Comparison of ENCODE assay signal across 13 mouse cellular contexts in genomic region chr6:113457952-113458534, GRCm38 (mm10). TPM values are rescaled to one million over a fixed set of nuclear protein-coding genes. Genes with fewer than 3 reads are reported as not detected.
DNase-seq lines count a peak whose midpoint lies in the region; ATAC-seq and TF ChIP-seq lines count a peak whose summit lies in the region.
"Had no signal": no experiment of that assay in that cellular context is flagged by ENCODE, and none has a peak within 500 bp of the region (broad histone marks: within the 10 kb centered on the region; RNA-seq: fewer than 3 reads in every experiment).

Gene Il17re (plus strand): TSS chr6:113458484.

- H3K9ac ChIP-seq in limb, embryonic 12.5 days (replicated peaks): no peak within 1 kb of the TSS
- H3K9ac ChIP-seq in ES-Bruce4 (ENCODE audit: low read depth, poor library complexity, severe bottlenecking): no peak within 1 kb of the TSS
- no peak within 1 kb of the TSS for H3K9ac ChIP-seq in embryonic facial prominence, embryonic 15.5 days
- H3K9ac ChIP-seq: hindbrain, embryonic 14.5 days; limb, embryonic 15.5 days; midbrain, embryonic 12.5 days; neural tube, embryonic 13.5 days had no signal

- 62% methylated on average over 10 of the region's 10 CpGs for WGBS in limb, embryonic 12.5 days
- 75% methylated on average over 10 of the region's 10 CpGs for WGBS in limb, embryonic 10.5 days
- 42% methylated on average over 10 of the region's 10 CpGs for WGBS in embryonic facial prominence, embryonic 15.5 days

- H3K9me3 ChIP-seq in limb, embryonic 12.5 days: no peaks in the 10 kb centered on the region
- H3K9me3 ChIP-seq in limb, embryonic 10.5 days (replicated peaks): no peaks in the 10 kb centered on the region
- H3K9me3 ChIP-seq in ES-Bruce4 (replicated peaks; ENCODE audit: control insufficient read depth, insufficient read depth, low read length, poor library complexity, severe bottlenecking): no peaks in the 10 kb centered on the region
- H3K9me3 ChIP-seq in embryonic facial prominence, embryonic 15.5 days (replicated peaks): no peaks in the 10 kb centered on the region
- H3K9me3 ChIP-seq: limb, embryonic 15.5 days; midbrain, embryonic 12.5 days; neural tube, embryonic 13.5 days had no signal

- no peaks in the 10 kb centered on the region for H3K4me1 ChIP-seq in limb, embryonic 12.5 days (replicated peaks)
- H3K4me1 ChIP-seq in limb, embryonic 10.5 days: no peaks in the 10 kb centered on the region
- no peaks in the 10 kb centered on the region for H3K4me1 ChIP-seq in ES-Bruce4 (ENCODE audit: control insufficient read depth, insufficient read depth, low read length)
- H3K4me1 ChIP-seq in embryonic facial prominence, embryonic 15.5 days: peaks cover 6% of the 10 kb centered on the region
- H3K4me1 ChIP-seq: midbrain, embryonic 12.5 days; neural tube, embryonic 13.5 days had no signal

- no peak for TF ChIP-seq POLR2A in ES-Bruce4 (IDR thresholded peaks at IDR 0.05; ENCODE audit: insufficient read depth, low read length)

- no peak for DNase-seq in limb, embryonic 10.5 days (ENCODE audit: low spot score)
- DNase-seq in thymus, adult 18-20 months: peak; percentile 40 to 60
- no peak for DNase-seq in ovary, postnatal 14 days (ENCODE audit: low spot score)
- DNase-seq in gastrocnemius, postnatal 10 days: no peak
- DNase-seq: right cerebral cortex, postnatal 14 days had no signal

- TF ChIP-seq EP300 in ES-Bruce4 (IDR thresholded peaks at IDR 0.05; ENCODE audit: insufficient read depth, low read depth, low read length): no peak

- peaks cover 5% of the 10 kb centered on the region; the same call in 1 of the 2 replicates for H3K27me3 ChIP-seq in limb, embryonic 12.5 days
- H3K27me3 ChIP-seq in limb, embryonic 10.5 days (ENCODE audit: low read depth, poor library complexity, severe bottlenecking): no peaks in the 10 kb centered on the region
- H3K27me3 ChIP-seq in ES-Bruce4 (ENCODE audit: control insufficient read depth, insufficient read depth, low read length, poor library complexity, severe bottlenecking): no peaks in the 10 kb centered on the region
- H3K27me3 ChIP-seq in embryonic facial prominence, embryonic 15.5 days: no peaks in the 10 kb centered on the region
- H3K27me3 ChIP-seq: neural tube, embryonic 13.5 days had no signal

- no peak for ATAC-seq in limb, embryonic 12.5 days (ENCODE audit: insufficient number of reproducible peaks, insufficient read depth, low FRiP score, low TSS enrichment, low read depth)
- ATAC-seq in embryonic facial prominence, embryonic 15.5 days (ENCODE audit: insufficient number of reproducible peaks, low FRiP score, low TSS enrichment, low read depth): no peak

- H3K4me3 ChIP-seq in limb, embryonic 12.5 days (replicated peaks): no peak within 1 kb of the TSS
- H3K4me3 ChIP-seq in limb, embryonic 10.5 days: no peak within 1 kb of the TSS
- H3K4me3 ChIP-seq in ES-Bruce4 (ENCODE audit: low read depth, low read length): peak within 1 kb of the TSS; percentile 10
- H3K4me3 ChIP-seq in embryonic facial prominence, embryonic 15.5 days (replicated peaks): peak within 1 kb of the TSS; percentile 23
- H3K4me3 ChIP-seq: limb, embryonic 15.5 days; midbrain, embryonic 12.5 days; neural tube, embryonic 13.5 days had no signal

- 0 out of 2 replicates have a peak within 1 kb of the TSS, but pooled peaks have one; percentile 8 for H3K4me2 ChIP-seq in limb, embryonic 12.5 days
- H3K4me2 ChIP-seq in embryonic facial prominence, embryonic 15.5 days (replicated peaks): peak within 1 kb of the TSS; percentile 31
- H3K4me2 ChIP-seq: heart, embryonic 11.5 days; hindbrain, embryonic 14.5 days; limb, embryonic 15.5 days; midbrain, embryonic 12.5 days; neural tube, embryonic 13.5 days had no signal

- TF ChIP-seq CTCF in ES-Bruce4 (IDR thresholded peaks at IDR 0.05; ENCODE audit: low read depth, low read length): no peak

- H3K27ac ChIP-seq in limb, embryonic 12.5 days: no peak within 1 kb of the TSS
- H3K27ac ChIP-seq in limb, embryonic 10.5 days: no peak within 1 kb of the TSS
- no peak within 1 kb of the TSS for H3K27ac ChIP-seq in ES-Bruce4 (ENCODE audit: insufficient read depth, low read length)
- peak within 1 kb of the TSS; percentile 44; the same call in 1 of the 2 replicates for H3K27ac ChIP-seq in embryonic facial prominence, embryonic 15.5 days (replicated peaks)
- H3K27ac ChIP-seq: hindbrain, embryonic 14.5 days; limb, embryonic 15.5 days; midbrain, embryonic 12.5 days; neural tube, embryonic 13.5 days had no signal

- H3K36me3 ChIP-seq in limb, embryonic 12.5 days: no peaks in the 10 kb centered on the region
- H3K36me3 ChIP-seq in limb, embryonic 10.5 days: no peaks in the 10 kb centered on the region
- no peaks in the 10 kb centered on the region for H3K36me3 ChIP-seq in ES-Bruce4 (ENCODE audit: control insufficient read depth, insufficient read depth, low read length, poor library complexity, severe bottlenecking)
- H3K36me3 ChIP-seq in embryonic facial prominence, embryonic 15.5 days: no peaks in the 10 kb centered on the region
- H3K36me3 ChIP-seq: limb, embryonic 15.5 days; midbrain, embryonic 12.5 days; neural tube, embryonic 13.5 days had no signal

RNA-seq across cellular contexts. Expression of gene Il17re, which starts in this region (rescaled TPM):
- 3.4 and 3.7 TPM in 2 replicates for polyA plus RNA-seq in limb, embryonic 12.5 days (2016; fragmentation: Nextera tagmentation; extraction: Ambion mirVana)
- 2.2 and 2.3 TPM in 2 replicates for polyA plus RNA-seq in limb, embryonic 10.5 days (2016; fragmentation: Nextera tagmentation; extraction: Ambion mirVana)
- polyA plus RNA-seq in ES-Bruce4 (2011; ENCODE audit: insufficient read depth, insufficient read length, low read depth, missing spikeins): 3.1 and 4.9 TPM in 2 replicates
- polyA plus RNA-seq in embryonic facial prominence, embryonic 15.5 days (2015; fragmentation: Nextera tagmentation; extraction: Ambion mirVana): 11.7 and 12.2 TPM in 2 replicates
- under 1 TPM; 0.45 to 0.61 TPM for total RNA-seq in gastrocnemius, postnatal 10 days (2021)

Comparison
In these comparisons a context has a peak if more than half of its experiments do, and no peak if none do; other contexts are left out.
1. H3K4me3 ChIP-seq: peak in ES-Bruce4 (single experiment) and embryonic facial prominence, embryonic 15.5 days (single experiment); none in limb, embryonic 12.5 days (single experiment) and limb, embryonic 10.5 days (single experiment).
2. DNase-seq: peak in thymus, adult 18-20 months (2 of 2); none in limb, embryonic 10.5 days (single experiment), ovary, postnatal 14 days (single experiment) and gastrocnemius, postnatal 10 days (single experiment).